Mouse (Mus musculus): Measurements from ENCODE around the gene H2al1j. TPM values are rescaled to one million over a fixed set of nuclear protein-coding genes. Genes with fewer than 3 reads are reported as not detected.
"Not testable (repeated sequence)": the region's sequence is repeated elsewhere in the genome, so short reads cannot be mapped to it uniquely, and the experiment has no call there.

Gene H2al1j
- polyA plus RNA-seq, 1 experiment from 2014 or later, result not detected

DNA sequence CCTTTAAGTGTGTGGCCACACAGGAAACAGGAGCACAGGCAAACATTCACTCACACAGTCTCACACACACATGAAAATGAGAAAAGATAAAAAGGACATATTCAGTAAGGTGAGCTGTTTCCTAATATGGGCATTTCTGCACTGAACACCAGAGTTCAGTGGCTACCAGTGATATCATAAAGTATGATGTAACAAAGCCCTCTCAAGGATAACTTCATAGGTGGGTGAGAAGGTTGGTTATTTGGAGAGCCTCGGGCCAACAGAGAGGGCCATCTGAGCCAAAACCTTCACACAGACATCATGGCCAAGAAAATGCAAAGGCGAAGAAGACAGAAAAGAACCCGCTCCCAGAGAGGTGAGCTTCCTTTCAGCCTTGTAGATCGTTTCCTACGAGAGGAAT lies 3.3 kb upstream of the H2al1j start, which contains the start of gene H2al1i:
Gene H2al1i, plus strand, starts transcription at position 301 of the 400 bp plus-strand sequence.
- H3K4me3 ChIP-seq; H3K27me3 ChIP-seq; H3K4me1 ChIP-seq (replicated peaks); H3K4me2 ChIP-seq; H3K9me3 ChIP-seq (replicated peaks); ATAC-seq (replicated peaks; ENCODE audit: insufficient number of reproducible peaks, insufficient read depth, low FRiP score, low read depth); H3K9ac ChIP-seq; H3K36me3 ChIP-seq; H3K27ac ChIP-seq: not testable (repeated sequence)
- 82% methylated on average over 2 of the region's 5 CpGs for WGBS

DNA sequence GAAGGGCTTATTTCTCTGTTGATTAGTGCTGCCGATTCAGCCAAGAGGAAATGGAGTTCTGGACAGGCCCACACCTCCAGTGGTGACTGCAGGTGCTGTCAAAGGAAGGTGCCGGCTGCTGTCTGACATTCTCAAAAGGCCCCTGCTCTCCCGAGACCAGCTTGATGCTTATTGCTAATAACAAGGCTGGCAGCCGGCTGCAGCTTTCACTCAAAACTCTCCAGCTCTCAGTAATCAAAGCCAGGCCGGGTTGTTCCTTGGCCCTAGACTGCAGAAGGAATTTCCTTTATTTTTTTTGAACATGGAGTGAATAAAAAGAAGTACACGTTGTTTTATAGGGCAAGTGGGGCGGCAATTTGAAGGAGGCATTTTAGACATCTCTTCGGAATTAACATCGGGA lies 18.1 kb downstream of the H2al1j start:
- Histone ChIP-seq H3K4me3 (no peak overlapping the region), H3K4me1 (replicated peaks) (no peaks in the 10 kb centered on the region), H3K4me2 (no peak overlapping the region), H3K27me3 (no peaks in the 10 kb centered on the region), H3K9ac (no peak overlapping the region), H3K9me3 (replicated peaks) (no peaks in the 10 kb centered on the region), H3K36me3 (no peaks in the 10 kb centered on the region), H3K27ac (no peak overlapping the region)
- no peak for ATAC-seq (replicated peaks; ENCODE audit: insufficient number of reproducible peaks, insufficient read depth, low FRiP score, low read depth)
- WGBS, result 56% methylated on average over 9 of the region's 9 CpGs

DNA sequence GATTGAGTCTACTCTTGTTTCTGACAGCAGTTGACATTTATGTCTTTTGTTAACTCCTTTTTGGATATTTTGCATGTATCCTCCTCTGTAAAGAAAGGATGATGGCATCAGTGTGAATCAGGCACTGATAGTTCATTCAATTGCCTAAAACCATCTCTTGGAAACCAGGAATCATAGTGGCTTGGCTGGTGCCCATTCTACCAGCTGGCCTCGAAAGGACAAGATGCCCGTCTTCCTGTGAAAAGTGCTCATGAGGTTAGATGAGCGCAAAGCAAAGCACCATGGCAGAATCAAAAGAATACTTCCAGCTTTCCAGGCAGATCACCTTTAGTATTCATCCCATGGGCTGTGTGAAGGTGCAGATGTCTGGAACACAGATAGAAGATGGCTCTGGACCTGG lies 19.1 kb downstream of the H2al1j start:
- no peaks in the 10 kb centered on the region for H3K4me1 ChIP-seq (replicated peaks)
- no peaks in the 10 kb centered on the region for H3K36me3 ChIP-seq
- H3K27me3 ChIP-seq, result no peaks in the 10 kb centered on the region
- H3K4me2 ChIP-seq, result no peak overlapping the region
- no peak overlapping the region for H3K4me3 ChIP-seq
- H3K9me3 ChIP-seq (replicated peaks), result no peaks in the 10 kb centered on the region
- H3K9ac ChIP-seq, result no peak overlapping the region
- no peak overlapping the region for H3K27ac ChIP-seq
- ATAC-seq (replicated peaks; ENCODE audit: insufficient number of reproducible peaks, insufficient read depth, low FRiP score, low read depth), result no peak
- WGBS, result 81% methylated on average over 3 of the region's 3 CpGs

DNA sequence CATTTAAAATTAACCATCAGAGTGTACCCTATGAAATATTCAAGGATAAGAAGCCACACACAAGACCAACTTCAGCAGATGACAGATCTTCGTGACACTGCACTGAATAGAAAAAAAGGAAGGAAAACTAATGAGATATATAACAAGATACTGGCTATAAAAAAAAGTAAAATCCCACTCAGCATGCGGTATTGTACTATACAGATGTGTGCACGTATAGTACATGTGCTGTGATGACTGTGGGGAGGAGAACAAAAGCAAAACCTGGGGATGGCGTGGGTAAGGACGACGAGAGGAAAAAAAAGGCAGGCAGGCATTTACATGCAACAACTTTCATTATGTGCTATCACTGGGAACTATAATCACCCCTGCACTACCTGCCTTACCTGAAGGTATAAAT lies 33.2 kb downstream of the H2al1j start:
- H3K27ac ChIP-seq, result no peak overlapping the region
- no peak overlapping the region for H3K4me3 ChIP-seq
- WGBS, result 73% methylated on average over 6 of the region's 6 CpGs
- no peaks in the 10 kb centered on the region for H3K4me1 ChIP-seq (replicated peaks)
- H3K4me2 ChIP-seq, result no peak overlapping the region
- ATAC-seq (replicated peaks; ENCODE audit: insufficient number of reproducible peaks, insufficient read depth, low FRiP score, low read depth), result no peak
- no peaks in the 10 kb centered on the region for H3K36me3 ChIP-seq
- peaks cover 7% of the 10 kb centered on the region for H3K27me3 ChIP-seq
- H3K9ac ChIP-seq, result no peak overlapping the region
- no peaks in the 10 kb centered on the region for H3K9me3 ChIP-seq (replicated peaks)

DNA sequence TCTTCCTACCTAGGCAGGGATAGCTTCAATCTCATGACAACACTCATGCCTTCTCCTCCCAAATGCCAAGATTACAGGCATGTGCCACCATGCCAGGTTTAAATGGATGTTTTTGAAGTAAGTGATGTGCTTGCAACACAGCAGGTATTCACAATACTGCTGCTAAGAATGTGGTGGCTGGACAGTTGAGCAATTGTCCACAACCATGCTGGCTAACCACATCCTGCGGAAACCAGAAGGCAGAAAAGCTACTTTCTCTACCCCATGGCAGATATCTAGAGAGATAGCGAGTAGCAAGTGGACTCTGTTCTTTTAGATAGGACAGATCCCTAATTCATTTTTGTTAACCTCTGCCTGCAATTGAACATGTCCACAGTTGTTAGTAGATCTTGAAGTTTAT lies 33.6 kb downstream of the H2al1j start:
- Histone ChIP-seq H3K27ac (no peak overlapping the region), H3K4me2 (no peak overlapping the region), H3K4me1 (replicated peaks) (no peaks in the 10 kb centered on the region), H3K4me3 (no peak overlapping the region), H3K9me3 (replicated peaks) (no peaks in the 10 kb centered on the region), H3K36me3 (no peaks in the 10 kb centered on the region), H3K27me3 (peaks cover 11% of the 10 kb centered on the region), H3K9ac (no peak overlapping the region)
- no peak for ATAC-seq (replicated peaks; ENCODE audit: insufficient number of reproducible peaks, insufficient read depth, low FRiP score, low read depth)
- 74% methylated on average over 2 of the region's 2 CpGs for WGBS

DNA sequence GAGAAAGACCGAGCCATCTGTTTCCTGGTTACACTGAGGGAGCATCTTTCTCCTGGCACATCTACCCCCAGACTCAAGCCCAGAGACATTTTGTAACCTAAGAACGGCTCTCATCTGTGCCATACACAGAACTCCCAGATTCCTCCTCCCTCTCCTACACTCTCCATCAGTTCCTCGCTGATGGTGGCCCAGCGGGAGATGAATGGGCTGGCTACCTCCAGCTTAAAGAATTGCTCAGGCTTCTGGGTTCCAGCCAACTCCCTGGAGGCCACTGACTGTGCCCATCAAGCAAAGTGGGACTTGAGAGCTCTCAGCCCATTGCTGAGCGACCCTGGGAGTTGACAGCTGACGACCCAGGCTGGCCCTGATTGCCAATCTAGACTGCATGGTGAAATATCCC lies 36.3 kb downstream of the H2al1j start:
- no peak overlapping the region for H3K4me3 ChIP-seq
- no peak overlapping the region for H3K4me2 ChIP-seq
- H3K36me3 ChIP-seq, result no peaks in the 10 kb centered on the region
- ATAC-seq (replicated peaks; ENCODE audit: insufficient number of reproducible peaks, insufficient read depth, low FRiP score, low read depth), result no peak
- 49% methylated on average over 6 of the region's 6 CpGs for WGBS
- no peaks in the 10 kb centered on the region for H3K9me3 ChIP-seq (replicated peaks)
- H3K4me1 ChIP-seq (replicated peaks), result no peaks in the 10 kb centered on the region
- H3K9ac ChIP-seq, result no peak overlapping the region
- H3K27ac ChIP-seq, result no peak overlapping the region
- H3K27me3 ChIP-seq, result peaks cover 13% of the 10 kb centered on the region

DNA sequence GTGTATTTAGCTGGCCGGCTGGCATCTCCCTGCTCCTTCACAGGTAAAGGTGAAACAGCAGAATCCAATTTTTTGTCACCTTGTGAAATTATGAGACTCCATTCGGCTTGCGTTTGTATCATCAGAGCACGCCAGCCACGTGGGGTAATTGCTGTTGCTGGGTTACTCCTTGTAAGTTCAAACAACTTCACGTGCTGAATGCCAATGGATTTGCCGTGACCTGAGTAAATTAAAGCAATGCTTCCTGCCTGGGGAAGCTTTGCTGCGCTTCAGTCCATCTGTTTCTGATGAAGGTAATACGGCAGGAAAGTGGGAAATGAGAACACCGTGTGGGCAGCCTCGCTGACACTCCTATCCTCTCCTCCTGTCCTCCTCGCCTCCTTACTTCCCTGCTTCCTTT lies 37.5 kb downstream of the H2al1j start:
- Histone ChIP-seq H3K9ac (no peak overlapping the region), H3K27me3 (peaks cover 6% of the 10 kb centered on the region; the same call in 1 of the 2 replicates), H3K4me2 (no peak overlapping the region), H3K4me3 (no peak overlapping the region), H3K4me1 (replicated peaks) (no peaks in the 10 kb centered on the region), H3K27ac (no peak overlapping the region), H3K36me3 (no peaks in the 10 kb centered on the region), H3K9me3 (replicated peaks) (no peaks in the 10 kb centered on the region)
- ATAC-seq (replicated peaks; ENCODE audit: insufficient number of reproducible peaks, insufficient read depth, low FRiP score, low read depth), result no peak
- 74% methylated on average over 12 of the region's 12 CpGs for WGBS

Other genes starting within 250 kb of the H2al1j start
- not detected in 2 replicates for gene H2al1a, start 28.6 kb upstream of the H2al1j start, polyA plus RNA-seq (2015; fragmentation: Nextera tagmentation; extraction: Ambion mirVana)
- gene H2al1b, start 25.4 kb upstream of the H2al1j start, polyA plus RNA-seq (2015; fragmentation: Nextera tagmentation; extraction: Ambion mirVana), result not detected in 2 replicates
- not detected in 2 replicates for gene H2al1c, start 22.2 kb upstream of the H2al1j start, polyA plus RNA-seq (2015; fragmentation: Nextera tagmentation; extraction: Ambion mirVana)
- not detected in 2 replicates for gene H2al1d, start 19.0 kb upstream of the H2al1j start, polyA plus RNA-seq (2015; fragmentation: Nextera tagmentation; extraction: Ambion mirVana)
- not detected in 2 replicates for gene H2al1e, start 15.9 kb upstream of the H2al1j start, polyA plus RNA-seq (2015; fragmentation: Nextera tagmentation; extraction: Ambion mirVana)
- gene H2al1f, start 12.7 kb upstream of the H2al1j start, polyA plus RNA-seq (2015; fragmentation: Nextera tagmentation; extraction: Ambion mirVana), result not detected in 2 replicates
- not detected in 2 replicates for gene H2al1g, start 9.6 kb upstream of the H2al1j start, polyA plus RNA-seq (2015; fragmentation: Nextera tagmentation; extraction: Ambion mirVana)
- not detected in 2 replicates for gene H2al1h, start 6.3 kb upstream of the H2al1j start, polyA plus RNA-seq (2015; fragmentation: Nextera tagmentation; extraction: Ambion mirVana)
- not detected in 2 replicates for gene H2al1i, start 3.2 kb upstream of the H2al1j start, polyA plus RNA-seq (2015; fragmentation: Nextera tagmentation; extraction: Ambion mirVana)